Mouse (Mus musculus): ENCODE results near the gene Grm8. TPM values are rescaled to one million over a fixed set of nuclear protein-coding genes. Genes with fewer than 3 reads are reported as not detected.

Gene Grm8
- polyA plus RNA-seq, 1 experiment from 2014 or later = not detected

DNA sequence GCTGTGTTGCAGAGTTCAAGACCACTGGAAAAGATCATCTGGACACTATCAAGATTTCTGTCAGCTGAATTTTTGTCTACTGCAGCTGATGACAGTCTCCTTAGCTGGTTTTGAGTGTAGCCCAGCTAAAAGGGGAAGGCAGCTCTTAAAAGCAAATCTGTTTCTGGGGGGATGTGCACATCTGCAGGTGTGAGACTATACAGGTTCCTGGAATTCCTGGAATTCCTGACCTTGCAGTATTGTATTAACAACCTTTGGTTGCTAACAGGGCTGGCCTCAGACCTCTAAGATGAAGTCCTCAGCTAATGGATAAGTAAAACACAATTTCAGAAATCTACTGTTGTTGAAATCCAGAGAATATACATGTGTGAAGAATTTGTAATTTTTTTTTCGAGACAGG is 788.7 kb downstream of the Grm8 start:
- Histone ChIP-seq H3K4me1 (replicated peaks) (peaks cover 2% of the 10 kb centered on the region; the same call in 1 of the 2 replicates), H3K36me3 (replicated peaks) (no peaks in the 10 kb centered on the region), H3K9ac (no peak overlapping the region), H3K27ac (replicated peaks) (no peak overlapping the region), H3K9me3 (replicated peaks) (no peaks in the 10 kb centered on the region), H3K4me2 (no peak overlapping the region), H3K27me3 (no peaks in the 10 kb centered on the region), H3K4me3 (replicated peaks) (no peak overlapping the region)
- 44% methylated on average over 1 of the region's 1 CpGs for WGBS (ENCODE audit: insufficient replicate concordance)
- ATAC-seq (ENCODE audit: insufficient read depth) = no peak

DNA sequence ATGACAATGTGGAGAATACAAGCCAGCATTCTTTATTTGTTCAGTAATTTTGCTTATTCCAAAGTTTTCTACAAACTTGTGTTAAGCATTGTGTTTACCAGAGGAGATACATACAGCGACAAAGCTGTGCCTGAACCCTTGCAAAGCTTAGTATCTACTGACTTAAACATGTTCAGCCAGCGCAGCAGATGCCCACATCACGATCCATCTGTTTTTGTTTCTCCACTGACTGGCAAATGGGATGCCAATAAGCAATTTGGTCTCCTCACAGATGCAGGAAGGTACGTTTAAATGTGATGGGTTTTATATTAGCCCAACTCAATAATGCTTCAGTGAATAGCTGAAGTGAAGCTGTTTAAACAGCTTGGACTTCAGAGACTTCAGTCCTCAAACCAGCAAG is 794.8 kb downstream of the Grm8 start:
- ATAC-seq (ENCODE audit: insufficient read depth) = no peak
- Histone ChIP-seq H3K27me3 (no peaks in the 10 kb centered on the region), H3K27ac (replicated peaks) (no peak overlapping the region), H3K4me1 (replicated peaks) (no peaks in the 10 kb centered on the region), H3K4me2 (no peak overlapping the region), H3K4me3 (replicated peaks) (no peak overlapping the region), H3K36me3 (replicated peaks) (no peaks in the 10 kb centered on the region), H3K9me3 (replicated peaks) (no peaks in the 10 kb centered on the region), H3K9ac (no peak overlapping the region)
- 62% methylated on average over 4 of the region's 4 CpGs for WGBS (ENCODE audit: insufficient replicate concordance)

- ATAC-seq (ENCODE audit: insufficient read depth) = no peak
- no peak overlapping the region for H3K9ac ChIP-seq
- no peaks in the 10 kb centered on the region for H3K9me3 ChIP-seq (replicated peaks)
- H3K27ac ChIP-seq (replicated peaks) = no peak overlapping the region
- no peaks in the 10 kb centered on the region for H3K4me1 ChIP-seq (replicated peaks)
- 18% methylated on average over 1 of the region's 1 CpGs for WGBS (ENCODE audit: insufficient replicate concordance)
- no peak overlapping the region for H3K4me3 ChIP-seq (replicated peaks)
- H3K27me3 ChIP-seq = no peaks in the 10 kb centered on the region
- no peaks in the 10 kb centered on the region for H3K36me3 ChIP-seq (replicated peaks)
- no peak overlapping the region for H3K4me2 ChIP-seq
Measured at GRCm38 (mm10) chr6:27318575-27318974, 816.4 kb downstream of the Grm8 start.

GRCm38 (mm10) chr6:27317422-27317821 is 817.6 kb downstream of the Grm8 start:
- Histone ChIP-seq H3K36me3 (replicated peaks) (no peaks in the 10 kb centered on the region), H3K9ac (no peak overlapping the region), H3K27me3 (no peaks in the 10 kb centered on the region), H3K4me2 (no peak overlapping the region), H3K4me3 (replicated peaks) (no peak overlapping the region), H3K9me3 (replicated peaks) (no peaks in the 10 kb centered on the region), H3K4me1 (replicated peaks) (no peaks in the 10 kb centered on the region), H3K27ac (replicated peaks) (no peak overlapping the region)
- WGBS (ENCODE audit: insufficient replicate concordance) = 42% methylated on average over 3 of the region's 3 CpGs
- ATAC-seq (ENCODE audit: insufficient read depth) = no peak

GRCm38 (mm10) chr6:27316018-27316417 is 819.0 kb downstream of the Grm8 start:
- no peak overlapping the region for H3K9ac ChIP-seq
- H3K9me3 ChIP-seq (replicated peaks) = no peaks in the 10 kb centered on the region
- no peak overlapping the region for H3K4me3 ChIP-seq (replicated peaks)
- H3K36me3 ChIP-seq (replicated peaks) = no peaks in the 10 kb centered on the region
- no peak overlapping the region for H3K4me2 ChIP-seq
- H3K27me3 ChIP-seq = no peaks in the 10 kb centered on the region
- ATAC-seq (ENCODE audit: insufficient read depth) = no peak
- no peaks in the 10 kb centered on the region for H3K4me1 ChIP-seq (replicated peaks)
- 61% methylated on average over 1 of the region's 1 CpGs for WGBS (ENCODE audit: insufficient replicate concordance)
- H3K27ac ChIP-seq (replicated peaks) = no peak overlapping the region

DNA sequence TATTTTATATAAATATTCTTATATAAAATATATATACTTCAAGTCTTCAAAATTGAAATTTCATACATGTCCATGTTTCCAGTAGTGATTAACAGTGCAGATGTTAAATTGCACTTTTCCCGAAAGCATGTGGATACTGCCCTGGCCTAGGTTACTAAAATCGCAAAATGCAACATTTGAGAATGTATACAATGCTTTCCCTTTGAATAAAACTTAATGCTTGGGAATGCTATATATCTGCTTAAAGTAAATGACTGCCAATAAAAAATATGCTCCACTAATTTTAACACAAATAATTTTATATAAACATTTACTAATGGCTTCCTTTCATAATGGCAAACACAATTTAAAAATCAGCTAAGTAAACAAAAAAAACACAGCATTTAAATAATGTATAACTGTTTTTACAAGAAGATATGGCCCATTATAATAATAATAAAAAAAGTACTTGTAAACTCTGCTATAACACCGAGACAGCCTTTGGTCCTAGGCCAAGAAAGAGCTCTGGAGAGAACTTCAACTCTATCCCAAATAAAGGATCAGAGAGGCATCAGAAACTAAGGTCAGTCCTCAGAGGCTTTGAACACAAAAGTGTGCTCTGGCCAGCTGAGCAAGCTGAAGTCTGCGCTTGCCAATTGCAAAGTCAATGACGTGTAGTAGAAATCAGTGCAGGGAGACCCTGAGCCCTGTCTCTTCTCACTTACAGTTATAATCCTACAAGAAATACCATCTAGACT is 820.5 kb downstream of the Grm8 start:
- no peaks in the 10 kb centered on the region for H3K27me3 ChIP-seq
- WGBS (ENCODE audit: insufficient replicate concordance) = 70% methylated on average over 5 of the region's 5 CpGs
- H3K9me3 ChIP-seq (replicated peaks) = no peaks in the 10 kb centered on the region
- H3K27ac ChIP-seq (replicated peaks) = no peak overlapping the region
- no peak overlapping the region for H3K4me3 ChIP-seq (replicated peaks)
- H3K9ac ChIP-seq = no peak overlapping the region
- no peaks in the 10 kb centered on the region for H3K36me3 ChIP-seq (replicated peaks)
- no peaks in the 10 kb centered on the region for H3K4me1 ChIP-seq (replicated peaks)
- no peak overlapping the region for H3K4me2 ChIP-seq
- ATAC-seq (ENCODE audit: insufficient read depth) = no peak

DNA sequence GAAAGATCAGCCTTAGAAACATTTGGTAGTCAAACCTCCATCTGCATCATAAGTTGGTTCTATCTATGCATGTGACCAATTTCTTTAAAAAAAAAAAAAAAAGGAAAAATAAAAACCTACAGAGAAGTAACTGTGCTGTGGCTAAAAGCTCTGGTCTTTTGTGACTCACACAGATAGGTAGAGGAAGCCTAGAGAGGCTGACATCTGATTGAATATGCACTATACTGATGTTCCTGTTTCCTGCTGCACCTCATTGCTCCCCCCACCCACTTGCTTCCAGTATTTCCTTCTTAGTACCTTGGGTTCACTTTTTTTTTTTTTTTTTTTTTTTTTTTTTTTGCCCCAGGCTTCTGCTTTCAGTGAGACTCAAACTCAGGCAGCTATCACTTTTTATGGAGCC is 824.6 kb downstream of the Grm8 start:
- no peak overlapping the region for H3K4me3 ChIP-seq (replicated peaks)

DNA sequence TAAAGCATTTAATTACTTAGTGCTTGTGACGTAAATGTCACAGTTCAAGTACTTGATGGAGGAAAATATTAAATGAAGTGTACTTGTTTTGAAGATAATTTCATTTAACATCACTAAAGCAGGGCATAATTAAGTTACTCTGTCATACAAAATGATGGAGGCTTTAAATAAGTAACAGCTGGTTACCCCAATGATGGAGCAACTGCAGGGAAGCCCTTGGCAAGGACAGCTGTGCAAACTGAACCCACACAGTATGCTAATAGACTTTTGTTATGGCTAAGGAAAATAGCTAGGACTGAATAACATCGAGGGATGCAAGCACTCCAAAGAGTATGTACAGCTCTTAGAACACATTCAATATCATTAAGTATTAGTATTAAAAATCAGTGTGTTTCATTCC is 829.6 kb downstream of the Grm8 start:
- H3K36me3 ChIP-seq (replicated peaks) = no peaks in the 10 kb centered on the region
- H3K9ac ChIP-seq = no peak overlapping the region
- WGBS (ENCODE audit: insufficient replicate concordance) = 66% methylated on average over 2 of the region's 2 CpGs
- no peak for ATAC-seq (ENCODE audit: insufficient read depth)
- H3K4me3 ChIP-seq (replicated peaks) = no peak overlapping the region
- H3K27ac ChIP-seq (replicated peaks) = no peak overlapping the region
- H3K4me1 ChIP-seq (replicated peaks) = no peaks in the 10 kb centered on the region
- no peaks in the 10 kb centered on the region for H3K27me3 ChIP-seq
- H3K4me2 ChIP-seq = no peak overlapping the region
- no peaks in the 10 kb centered on the region for H3K9me3 ChIP-seq (replicated peaks)

More for the DNA sequence above, 824.6 kb downstream of the Grm8 start:
- Histone ChIP-seq H3K27me3 (no peaks in the 10 kb centered on the region), H3K36me3 (replicated peaks) (no peaks in the 10 kb centered on the region), H3K9me3 (replicated peaks) (no peaks in the 10 kb centered on the region), H3K4me2 (no peak overlapping the region), H3K9ac (no peak overlapping the region), H3K4me1 (replicated peaks) (no peaks in the 10 kb centered on the region), H3K27ac (replicated peaks) (no peak overlapping the region)
- ATAC-seq (ENCODE audit: insufficient read depth) = no peak

DNA sequence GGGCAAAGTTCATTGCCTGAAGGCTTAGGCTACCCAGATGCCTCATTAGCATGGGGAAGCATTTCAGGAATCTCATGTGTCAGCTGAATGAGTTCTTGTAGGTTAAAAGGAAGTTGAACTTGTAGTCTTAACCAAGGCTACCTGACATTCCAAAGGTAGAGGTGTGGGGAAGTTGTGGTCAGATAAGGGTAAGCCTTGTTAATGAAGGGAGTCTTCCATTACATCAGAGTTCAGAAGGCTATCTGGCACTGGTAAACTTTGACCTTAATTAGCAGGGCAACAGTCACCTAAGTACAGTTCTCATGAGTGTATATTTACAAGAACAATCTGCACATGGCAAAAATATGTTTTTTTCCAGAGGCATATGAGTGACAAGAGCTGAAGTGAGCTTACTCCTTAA is 870.0 kb downstream of the Grm8 start:
- H3K4me1 ChIP-seq (replicated peaks) = no peaks in the 10 kb centered on the region
- no peaks in the 10 kb centered on the region for H3K27me3 ChIP-seq
- no peak overlapping the region for H3K9ac ChIP-seq
- no peak overlapping the region for H3K4me3 ChIP-seq (replicated peaks)
- H3K27ac ChIP-seq (replicated peaks) = no peak overlapping the region
- H3K4me2 ChIP-seq = no peak overlapping the region
- ATAC-seq (ENCODE audit: insufficient read depth) = no peak
- H3K36me3 ChIP-seq (replicated peaks) = no peaks in the 10 kb centered on the region
- no peaks in the 10 kb centered on the region for H3K9me3 ChIP-seq (replicated peaks)

DNA sequence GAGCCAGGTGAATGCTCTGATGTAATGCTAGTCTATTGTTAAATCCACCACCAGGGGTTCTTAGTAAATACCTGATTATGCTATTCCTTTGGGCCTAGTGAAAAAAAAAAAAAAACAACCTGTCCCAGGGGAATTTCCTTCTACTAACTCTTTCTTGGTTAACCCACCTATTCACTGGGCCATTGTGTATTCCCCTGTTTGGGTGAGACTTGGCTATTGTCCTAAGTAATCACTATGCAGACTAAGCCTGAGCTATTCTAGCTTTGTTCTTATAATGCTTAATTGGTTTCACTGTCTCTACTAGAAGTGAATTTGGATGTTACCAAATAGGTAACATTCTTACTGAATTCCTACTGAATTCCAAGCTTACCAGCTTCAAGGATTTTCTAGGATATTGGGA is 872.4 kb downstream of the Grm8 start:
- Histone ChIP-seq H3K27ac (replicated peaks) (no peak overlapping the region), H3K4me1 (replicated peaks) (no peaks in the 10 kb centered on the region), H3K36me3 (replicated peaks) (no peaks in the 10 kb centered on the region), H3K27me3 (no peaks in the 10 kb centered on the region), H3K4me3 (replicated peaks) (no peak overlapping the region), H3K9ac (no peak overlapping the region), H3K4me2 (no peak overlapping the region), H3K9me3 (replicated peaks) (no peaks in the 10 kb centered on the region)
- ATAC-seq (ENCODE audit: insufficient read depth) = no peak

DNA sequence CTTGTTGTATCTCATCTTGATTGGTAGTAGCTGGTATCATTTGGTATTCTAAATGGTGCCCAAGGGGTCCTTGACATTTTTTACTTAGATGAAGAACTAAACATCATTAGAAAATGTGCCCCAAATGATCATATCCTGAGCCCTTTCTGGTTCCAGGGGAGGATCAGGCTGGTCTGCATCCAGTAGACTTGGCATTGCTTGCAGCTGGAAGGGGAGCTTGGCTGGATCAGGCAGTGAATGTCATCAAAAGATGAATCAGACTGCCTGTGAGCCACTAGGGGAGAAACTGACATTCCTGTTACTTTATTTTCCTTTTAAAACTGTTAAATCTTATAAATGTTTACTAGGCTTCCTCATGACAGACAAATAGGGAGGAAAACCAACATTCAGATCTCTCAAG is 894.6 kb downstream of the Grm8 start:
- Histone ChIP-seq H3K36me3 (replicated peaks) (no peaks in the 10 kb centered on the region), H3K9me3 (replicated peaks) (no peaks in the 10 kb centered on the region), H3K9ac (no peak overlapping the region), H3K4me3 (replicated peaks) (no peak overlapping the region), H3K27me3 (no peaks in the 10 kb centered on the region), H3K27ac (replicated peaks) (no peak overlapping the region), H3K4me2 (no peak overlapping the region), H3K4me1 (replicated peaks) (no peaks in the 10 kb centered on the region)
- no peak for ATAC-seq (ENCODE audit: insufficient read depth)

DNA sequence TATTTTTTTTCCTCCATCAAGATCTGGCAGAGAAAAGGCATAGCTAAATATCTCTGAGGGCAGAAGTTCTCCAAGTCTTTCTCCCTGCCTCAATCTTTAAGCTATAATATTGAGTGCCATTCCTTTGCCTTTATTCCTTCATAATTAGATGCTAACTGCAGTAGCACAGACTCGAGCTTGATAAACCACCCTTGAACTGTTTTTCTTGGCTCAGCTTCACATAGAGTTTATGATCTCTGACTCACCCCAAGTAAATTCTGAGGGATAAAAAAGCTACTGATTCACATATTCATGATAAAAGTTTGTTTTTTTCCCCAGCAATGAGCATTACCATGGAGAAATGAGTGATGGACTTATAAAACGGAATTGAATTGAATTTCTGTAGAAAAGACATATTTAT is 895.0 kb downstream of the Grm8 start:
- Histone ChIP-seq H3K27ac (replicated peaks) (no peak overlapping the region), H3K36me3 (replicated peaks) (no peaks in the 10 kb centered on the region), H3K27me3 (no peaks in the 10 kb centered on the region), H3K4me1 (replicated peaks) (no peaks in the 10 kb centered on the region), H3K9ac (no peak overlapping the region), H3K4me3 (replicated peaks) (no peak overlapping the region), H3K9me3 (replicated peaks) (no peaks in the 10 kb centered on the region), H3K4me2 (no peak overlapping the region)
- WGBS (ENCODE audit: insufficient replicate concordance) = 49% methylated on average over 2 of the region's 2 CpGs
- no peak for ATAC-seq (ENCODE audit: insufficient read depth)

Measured in liver, embryonic 15.5 days (tissue).